Mouse (Mus musculus): Measurements from ENCODE around the gene Rasl2-9.
A peak's percentile ranks its signal among the peaks of the same experiment; 100 is the strongest.
"Not testable (repeated sequence)": the region's sequence is repeated elsewhere in the genome, so short reads cannot be mapped to it uniquely, and the experiment has no call there.

Rasl2-9 gene

DNA sequence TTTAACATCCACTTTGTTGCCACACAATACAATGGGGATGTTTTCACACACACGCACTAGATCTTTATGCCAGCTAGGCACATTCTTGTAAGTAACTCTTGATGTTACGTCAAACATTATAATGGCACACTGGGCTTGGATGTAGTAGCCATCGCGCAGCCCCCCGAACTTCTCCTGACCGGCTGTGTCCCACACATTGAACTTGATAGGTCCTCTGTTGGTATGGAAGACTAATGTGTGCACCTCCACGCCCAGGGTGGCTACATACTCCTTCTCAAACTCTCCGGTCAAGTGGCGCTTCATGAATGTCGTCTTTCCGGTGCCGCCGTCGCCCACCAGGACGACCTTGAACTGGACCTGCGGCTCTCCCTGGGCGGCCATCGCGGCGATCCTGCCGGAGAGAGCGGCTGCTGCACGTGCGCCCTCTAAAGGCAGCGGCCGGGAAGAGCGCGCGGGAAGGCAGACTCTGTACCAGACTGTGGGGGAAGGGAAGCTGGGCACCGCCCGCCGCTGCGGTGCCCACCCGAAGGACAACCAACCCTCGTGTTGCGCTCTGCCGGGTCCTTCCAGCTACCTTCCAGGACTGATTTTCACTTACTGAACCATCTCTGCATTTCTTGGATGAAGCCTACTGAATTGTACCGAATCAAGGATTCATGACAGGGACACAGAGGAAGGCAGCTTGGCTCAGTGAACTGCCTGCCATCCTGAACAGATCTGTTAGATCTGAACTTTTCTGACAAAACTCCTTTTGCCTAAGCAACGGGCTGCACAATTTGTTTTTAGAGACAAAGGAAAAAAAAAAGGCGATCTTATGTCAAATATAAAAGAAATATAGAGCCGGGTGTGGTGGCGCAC, at the start of gene Rasl2-9:
Gene Rasl2-9 (minus strand): TSS at position 402 of the 858 bp plus-strand sequence.
- DNase-seq, result peak; percentile 51

GRCm38 (mm10) chr7:5149570-5149969, 23.8 kb upstream of the Rasl2-9 start, which contains the start of gene Vmn1r55:
Gene Vmn1r55, minus strand, starts transcription at chr7:5149670.
- DNase-seq, result not testable (repeated sequence)

GRCm38 (mm10) chr7:5125078-5125477, 672 bp downstream of the Rasl2-9 start:
- no peak for DNase-seq

- DNase-seq, result no peak
Observed at GRCm38 (mm10) chr7:5116850-5117249, 8.9 kb downstream of the Rasl2-9 start, which contains the start of gene Rfpl4. Gene Rfpl4, minus strand, starts transcription at chr7:5116950.

GRCm38 (mm10) chr7:5112701-5113100, 13.0 kb downstream of the Rasl2-9 start:
- DNase-seq, result no peak

DNA sequence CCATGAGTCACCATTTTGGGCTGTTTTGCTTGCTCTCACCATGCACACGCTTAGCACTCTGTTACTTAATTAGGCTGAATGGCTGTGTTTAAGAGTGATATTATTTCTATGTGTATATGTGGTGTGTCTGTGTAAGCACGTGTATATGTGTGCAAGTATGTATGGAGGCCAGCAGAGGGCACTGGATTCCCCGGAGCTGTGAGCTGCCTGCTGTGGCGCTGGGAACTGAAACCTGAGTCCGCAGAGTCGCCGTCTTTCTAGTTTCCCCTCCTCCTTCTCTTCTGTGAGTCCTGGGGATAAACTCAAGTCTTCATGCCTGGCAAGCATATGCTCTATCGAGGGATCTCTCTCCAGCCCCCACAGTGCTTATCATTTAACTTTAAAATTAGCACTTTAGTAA, 16.4 kb downstream of the Rasl2-9 start:
- no peak for DNase-seq

DNA sequence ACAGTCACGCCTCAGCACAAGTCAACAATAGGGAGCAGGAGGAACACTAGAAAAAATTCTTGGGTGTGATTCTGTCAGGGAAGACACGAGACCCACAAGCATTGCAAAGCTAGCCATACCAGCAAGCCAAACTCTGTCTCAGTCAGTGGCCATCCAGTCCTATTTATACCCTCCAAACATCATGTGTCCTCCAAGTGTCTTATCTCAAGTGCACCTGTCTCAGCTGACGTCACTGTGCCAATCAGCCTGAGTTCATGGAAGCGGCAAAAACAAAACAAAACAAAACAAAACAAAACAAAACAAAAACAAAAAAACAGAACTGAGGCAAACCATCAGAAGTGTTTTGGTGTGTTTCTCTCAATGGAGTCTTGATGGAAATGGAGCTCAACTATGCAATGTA, 17.5 kb downstream of the Rasl2-9 start:
- DNase-seq, result no peak

- no peak for DNase-seq
Observed at GRCm38 (mm10) chr7:5102564-5102963, 23.2 kb downstream of the Rasl2-9 start.

- no peak for DNase-seq
Observed at GRCm38 (mm10) chr7:5101066-5101663, 24.6 kb downstream of the Rasl2-9 start.

DNA sequence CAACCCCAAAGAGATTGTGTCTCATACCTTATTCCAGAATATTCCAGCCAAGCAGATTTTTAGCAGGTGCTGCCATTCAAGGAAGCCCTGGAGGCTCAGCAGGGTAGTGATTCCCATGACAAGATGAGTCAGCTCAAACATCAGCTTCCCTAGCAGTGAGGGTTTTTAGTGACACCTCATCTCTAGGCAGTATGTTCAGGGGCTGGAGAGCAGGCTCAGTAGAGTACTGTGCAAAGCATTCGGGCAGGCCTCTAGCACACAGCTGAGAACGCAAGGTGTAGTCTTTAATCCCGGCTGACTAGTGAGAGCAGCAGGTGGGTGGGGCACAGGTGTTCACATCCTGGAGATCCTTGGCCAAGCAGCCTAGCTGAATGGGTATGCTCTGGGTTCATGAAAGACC, 26.0 kb downstream of the Rasl2-9 start:
- no peak for DNase-seq

DNA sequence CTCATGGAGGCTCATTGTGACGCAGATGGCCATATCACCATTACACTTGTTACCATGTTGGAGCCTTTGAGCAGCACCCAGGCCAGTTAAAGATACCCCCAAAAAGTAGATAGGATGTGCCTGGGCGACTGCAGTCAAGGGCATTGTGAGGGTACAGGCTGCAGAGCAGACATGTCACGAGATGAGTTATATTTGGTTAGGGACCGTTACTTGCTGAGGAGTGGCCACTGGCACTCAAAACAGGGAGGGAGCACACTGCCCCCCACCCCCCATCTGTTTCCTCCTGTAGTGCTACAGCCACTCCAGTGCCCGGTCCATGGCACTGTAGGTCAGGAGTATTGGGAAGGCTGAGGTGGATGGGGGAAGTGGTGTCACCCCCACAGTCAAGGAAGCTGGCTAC, 27.0 kb downstream of the Rasl2-9 start:
- DNase-seq, result no peak

GRCm38 (mm10) chr7:5092831-5093510, 32.8 kb downstream of the Rasl2-9 start:
- peak; percentile 4 for DNase-seq

GRCm38 (mm10) chr7:5092381-5092780, 33.4 kb downstream of the Rasl2-9 start:
- peak; percentile 4 for DNase-seq

- DNase-seq, result no peak
Observed at GRCm38 (mm10) chr7:5091008-5091728, 34.6 kb downstream of the Rasl2-9 start.

DNA sequence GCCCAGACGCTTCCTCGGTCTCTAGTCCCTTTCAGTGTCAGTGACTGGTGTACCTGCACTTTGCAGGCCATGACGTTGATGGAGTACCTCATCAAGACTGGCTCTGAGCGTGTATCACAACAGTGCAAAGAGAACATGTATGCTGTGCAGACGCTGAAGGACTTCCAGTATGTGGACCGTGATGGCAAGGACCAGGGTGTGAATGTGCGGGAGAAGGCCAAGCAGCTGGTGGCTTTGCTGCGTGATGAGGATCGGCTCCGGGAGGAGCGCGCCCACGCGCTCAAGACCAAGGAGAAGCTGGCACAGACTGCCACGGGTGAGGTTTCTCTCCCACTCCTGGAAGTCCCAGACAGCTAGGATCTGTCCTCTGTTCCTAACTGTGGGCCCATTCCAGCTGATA, 35.9 kb downstream of the Rasl2-9 start:
- DNase-seq, result peak; percentile 3

DNA sequence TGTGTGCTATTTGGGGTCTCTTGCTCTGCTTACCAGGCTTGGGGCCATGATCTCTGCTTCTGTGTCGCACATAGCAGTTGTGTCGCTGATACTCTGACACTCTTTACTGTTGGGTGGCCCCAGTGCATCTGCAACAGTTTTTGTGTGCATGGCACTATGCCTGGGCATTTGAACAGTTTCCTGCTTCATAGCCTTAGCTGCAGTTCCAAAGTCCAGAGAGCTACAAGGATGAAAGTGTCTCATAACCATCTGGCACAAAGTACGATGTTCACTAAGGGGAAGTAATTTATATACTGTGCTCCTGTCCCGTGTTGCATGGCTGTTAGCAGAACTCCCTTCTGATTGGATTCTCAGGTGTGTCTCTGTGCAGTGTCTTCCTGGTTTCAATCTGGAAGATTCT, 37.9 kb downstream of the Rasl2-9 start:
- no peak for DNase-seq

DNA sequence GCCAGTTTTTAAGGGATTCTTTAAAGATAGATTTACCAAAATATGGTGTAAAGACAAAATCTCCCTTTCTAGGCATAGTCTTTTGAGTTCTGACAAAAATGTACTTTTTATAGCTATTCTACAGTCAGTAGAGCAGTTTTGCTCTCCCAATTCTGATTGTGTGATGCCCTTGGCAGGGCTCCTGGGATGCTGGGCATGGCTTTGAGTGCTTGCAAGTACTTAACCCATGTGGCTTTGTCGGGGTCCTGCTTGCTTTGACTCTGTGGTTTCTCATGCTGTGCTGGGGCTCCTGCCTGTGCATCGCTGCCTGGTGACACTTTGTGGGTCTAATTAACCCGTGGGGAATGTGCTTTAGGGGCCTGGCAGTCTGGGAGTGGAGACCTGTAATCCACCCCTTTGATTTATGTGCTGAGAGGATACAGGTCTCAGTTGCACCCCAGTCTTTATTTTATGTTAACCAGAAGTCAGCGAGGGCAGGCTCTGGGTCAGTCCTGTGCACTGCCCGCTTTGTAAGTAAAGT, 38.8 kb downstream of the Rasl2-9 start:
- peak; percentile 14 for DNase-seq

GRCm38 (mm10) chr7:5085512-5085911, 40.2 kb downstream of the Rasl2-9 start:
- no peak for DNase-seq

DNA sequence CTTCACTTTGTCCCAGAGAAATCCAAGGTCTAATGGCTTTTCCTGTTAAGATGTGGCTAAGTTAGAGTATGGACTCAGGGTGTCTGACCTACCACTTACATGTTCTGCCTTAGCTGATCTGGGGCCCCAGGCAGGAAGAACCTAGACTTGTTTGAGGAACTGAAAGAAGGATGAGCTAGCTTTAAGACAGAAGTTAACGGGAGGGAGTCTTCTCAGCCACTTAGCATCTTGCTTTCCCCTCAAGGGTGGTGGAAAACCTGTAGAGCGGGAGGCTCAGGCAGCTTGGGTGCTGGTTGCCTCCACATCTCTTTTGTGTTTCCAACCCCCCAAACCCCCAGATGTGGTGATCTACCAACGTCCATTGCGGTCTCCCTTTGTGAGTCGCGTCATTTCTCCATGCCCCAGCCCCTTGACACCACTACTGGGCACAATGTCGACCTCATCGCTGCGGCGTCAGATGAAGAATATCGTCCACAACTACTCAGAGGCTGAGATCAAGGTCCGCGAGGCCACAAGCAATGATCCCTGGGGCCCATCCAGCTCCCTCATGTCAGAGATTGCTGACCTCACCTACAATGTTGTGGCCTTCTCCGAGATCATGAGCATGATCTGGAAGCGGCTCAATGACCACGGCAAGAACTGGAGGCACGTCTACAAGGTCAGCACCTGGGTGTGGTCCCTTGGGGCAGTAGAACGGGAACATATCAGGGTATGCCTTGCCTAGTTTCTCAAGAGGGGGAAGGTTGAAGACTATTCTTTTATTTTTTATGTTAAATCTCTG, 42.2 kb downstream of the Rasl2-9 start:
- DNase-seq, result no peak

GRCm38 (mm10) chr7:5081939-5082338, 43.8 kb downstream of the Rasl2-9 start:
- no peak for DNase-seq

DNA sequence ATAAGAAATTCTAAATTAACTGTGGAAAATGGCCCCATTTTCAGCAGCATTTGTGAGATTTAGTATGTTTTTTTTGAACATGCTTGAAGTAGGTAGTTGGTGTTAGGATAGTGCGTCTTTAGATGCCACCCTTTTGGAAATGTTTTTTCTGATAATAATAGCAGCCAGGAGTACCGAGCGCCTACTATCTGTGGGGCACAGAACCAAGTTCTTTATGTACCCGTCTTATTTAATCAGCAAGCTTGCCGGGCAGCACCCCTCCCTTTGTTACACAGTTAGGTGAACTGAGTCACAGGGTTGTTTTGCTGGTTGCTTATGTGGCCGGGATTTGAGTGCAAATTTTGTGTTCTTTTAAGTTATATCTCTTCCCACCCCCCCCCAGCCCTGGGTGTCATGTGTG, 44.5 kb downstream of the Rasl2-9 start:
- DNase-seq, result no peak

DNA sequence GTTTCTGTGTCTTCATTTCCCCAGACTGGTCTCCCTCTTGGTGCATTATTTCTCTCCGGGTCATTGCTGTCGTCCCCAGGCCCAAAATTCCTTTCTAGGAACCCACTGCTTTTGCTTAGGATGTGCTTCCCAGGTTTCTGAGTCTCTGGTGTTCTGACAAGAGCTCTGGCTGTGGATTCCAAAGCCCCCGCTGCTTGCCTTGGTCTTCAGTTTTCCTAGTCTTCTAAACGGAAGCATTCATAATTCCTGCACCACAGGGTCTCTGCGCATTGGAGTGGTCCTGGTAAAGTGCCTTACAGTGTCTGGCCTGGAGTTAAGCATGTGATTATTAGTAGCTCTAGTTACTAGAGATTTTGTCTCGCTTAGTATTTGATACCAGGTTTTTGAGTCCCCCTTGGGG, 44.9 kb downstream of the Rasl2-9 start:
- DNase-seq, result no peak
